10 mouse cellular contexts compared by ENCODE assay signal in genomic region chr4:117887920-117888319, GRCm38 (mm10). TPM values are rescaled to one million over a fixed set of nuclear protein-coding genes. Genes with fewer than 3 reads are reported as not detected.
DNase-seq lines count a peak whose midpoint lies in the region; ATAC-seq and TF ChIP-seq lines count a peak whose summit lies in the region.
"Had no signal": no experiment of that assay in that cellular context is flagged by ENCODE, and none has a peak within 500 bp of the region (broad histone marks: within the 10 kb centered on the region; RNA-seq: fewer than 3 reads in every experiment).

No protein-coding gene starts in this region.

- no peaks in the 10 kb centered on the region for H3K27me3 ChIP-seq in neural tube, embryonic 11.5 days (ENCODE audit: control insufficient read depth, insufficient read depth, low read length)
- H3K27me3 ChIP-seq in liver, embryonic 14.5 days (ENCODE audit: control insufficient read depth, insufficient read depth, low read length), result peaks cover 7% of the 10 kb centered on the region

- H3K27ac ChIP-seq in gastrocnemius, adult 2 months, result no peak overlapping the region; the same call in 1 of the 2 replicates
- no peak overlapping the region for H3K27ac ChIP-seq in neural tube, embryonic 11.5 days (ENCODE audit: low read depth, low read length)
- no peak overlapping the region for H3K27ac ChIP-seq in liver, embryonic 14.5 days

- peaks cover 3% of the 10 kb centered on the region; the same call in 1 of the 2 replicates for H3K36me3 ChIP-seq in neural tube, embryonic 11.5 days (ENCODE audit: control insufficient read depth, insufficient read depth, low read length)
- peaks cover 21% of the 10 kb centered on the region for H3K36me3 ChIP-seq in liver, embryonic 14.5 days (replicated peaks; ENCODE audit: control insufficient read depth, insufficient read depth, low read depth)

- 76% methylated on average over 2 of the region's 2 CpGs for WGBS in neural tube, embryonic 11.5 days
- WGBS in liver, embryonic 14.5 days (ENCODE audit: insufficient replicate concordance), result 61% methylated on average over 2 of the region's 2 CpGs

- H3K4me1 ChIP-seq in neural tube, embryonic 11.5 days (ENCODE audit: control insufficient read depth, insufficient read depth, low read length), result peaks cover 17% of the 10 kb centered on the region
- H3K4me1 ChIP-seq in liver, embryonic 14.5 days (replicated peaks; ENCODE audit: control insufficient read depth in 2 of 2, insufficient read depth in 2 of 2, low read length in 1 of 2), result peaks cover 10 to 17% of the 10 kb centered on the region in 2 experiments

- no peak for DNase-seq in gastrocnemius, adult 2 months
- DNase-seq in gastrocnemius, postnatal 10 days, result no peak
- DNase-seq in neural tube, embryonic 11.5 days (ENCODE audit: low spot score), result no peak
- no peak for DNase-seq in neural tube, embryonic 10.5 days (ENCODE audit: extremely low spot score, low spot score)
- no peak for DNase-seq in liver, embryonic 14.5 days (ENCODE audit: low read depth in 3 of 3, low spot score in 3 of 3)
- DNase-seq in embryo, embryonic 9.5 days (ENCODE audit: extremely low spot score), result no peak
- DNase-seq in cerebellum, postnatal 36 days, result no peak

- intact Hi-C loops in gastrocnemius, adult 2 months (cut with DNase I), result no loop called here

- no peak overlapping the region for H3K9ac ChIP-seq in neural tube, embryonic 11.5 days (ENCODE audit: low read length)
- peak overlapping the region; percentile 56 for H3K9ac ChIP-seq in liver, embryonic 14.5 days (replicated peaks)

- no peak for ATAC-seq in neural tube, embryonic 11.5 days (ENCODE audit: insufficient read depth, low FRiP score, low TSS enrichment)
- ATAC-seq in liver, embryonic 14.5 days (ENCODE audit: insufficient read depth), result no peak
- ATAC-seq in frontal cortex, adult (ENCODE audit: low TSS enrichment), result no peak

- peak overlapping the region; percentile 77; the same call in 1 of the 2 replicates for H3K4me2 ChIP-seq in neural tube, embryonic 11.5 days (ENCODE audit: low read depth)
- H3K4me2 ChIP-seq in liver, embryonic 14.5 days (ENCODE audit: low read depth), result peak overlapping the region; percentile 80

- TF ChIP-seq EP300 in liver, embryonic 14.5 days (IDR thresholded peaks at IDR 0.05; ENCODE audit: low read depth), result no peak

- TF ChIP-seq CTCF in gastrocnemius, adult 2 months (IDR thresholded peaks at IDR 0.05), result no peak
- no peak for TF ChIP-seq CTCF in liver, embryonic 14.5 days (IDR thresholded peaks at IDR 0.05; ENCODE audit: low read depth)

- H3K9me3 ChIP-seq in neural tube, embryonic 11.5 days (ENCODE audit: control insufficient read depth, low read length), result no peaks in the 10 kb centered on the region
- H3K9me3 ChIP-seq in liver, embryonic 14.5 days (ENCODE audit: control insufficient read depth, low read length), result no peaks in the 10 kb centered on the region

- H3K4me3 ChIP-seq in gastrocnemius, adult 2 months, result peak overlapping the region; percentile 94
- no peak overlapping the region for H3K4me3 ChIP-seq in neural tube, embryonic 11.5 days (ENCODE audit: low read depth, low read length)
- H3K4me3 ChIP-seq in liver, embryonic 14.5 days (ENCODE audit: insufficient read depth in 1 of 2, low read depth in 2 of 2, low read length in 2 of 2), result peak overlapping the region in 1 of 2 experiments; percentile 94; a peak in 2 of 4 replicates

RNA-seq across cellular contexts. Expression of gene Atp6v0b, which starts 0.8 kb away (rescaled TPM):
- 10 to 100 TPM; 81.4 to 83.9 TPM for total RNA-seq in gastrocnemius, adult 2 months (2021)
- 10 to 100 TPM; 60.6 to 74.5 TPM for total RNA-seq in gastrocnemius, postnatal 10 days (2021)
- 235 and 249 TPM in 2 replicates for polyA plus RNA-seq in neural tube, embryonic 11.5 days (2014; fragmentation: Nextera tagmentation; extraction: Ambion mirVana)
- polyA plus RNA-seq in liver, embryonic 14.5 days (2012; rRNA removed), result 118 and 122 TPM in 2 replicates
- polyA plus RNA-seq in liver, embryonic 14.5 days (2014; fragmentation: Nextera tagmentation; extraction: Ambion mirVana), result 152 and 165 TPM in 2 replicates

RNA-seq across cellular contexts. Expression of gene Dph2, which starts 3.9 kb away (rescaled TPM):
- total RNA-seq in gastrocnemius, adult 2 months (2021), result 1 to 10 TPM; 2.4 to 3.2 TPM
- 1 to 10 TPM; 3.1 to 3.3 TPM for total RNA-seq in gastrocnemius, postnatal 10 days (2021)
- 23.8 and 25.0 TPM in 2 replicates for polyA plus RNA-seq in neural tube, embryonic 11.5 days (2014; fragmentation: Nextera tagmentation; extraction: Ambion mirVana)
- polyA plus RNA-seq in liver, embryonic 14.5 days (2012; rRNA removed), result 6.8 and 6.9 TPM in 2 replicates
- 5.1 and 6.3 TPM in 2 replicates for polyA plus RNA-seq in liver, embryonic 14.5 days (2014; fragmentation: Nextera tagmentation; extraction: Ambion mirVana)

RNA-seq across cellular contexts. Expression of gene B4galt2, which starts 4.6 kb away (rescaled TPM):
- 1 to 10 TPM; 1.4 to 2.2 TPM for total RNA-seq in gastrocnemius, adult 2 months (2021)
- 10 to 100 TPM; 12.3 to 15.0 TPM for total RNA-seq in gastrocnemius, postnatal 10 days (2021)
- polyA plus RNA-seq in neural tube, embryonic 11.5 days (2014; fragmentation: Nextera tagmentation; extraction: Ambion mirVana), result 30.9 and 32.1 TPM in 2 replicates
- 2.1 and 2.4 TPM in 2 replicates for polyA plus RNA-seq in liver, embryonic 14.5 days (2012; rRNA removed)
- polyA plus RNA-seq in liver, embryonic 14.5 days (2014; fragmentation: Nextera tagmentation; extraction: Ambion mirVana), result 1.5 and 1.7 TPM in 2 replicates
- polyA plus RNA-seq: activated CD4-positive, CD25-positive, alpha-beta regulatory T cell, adult 4 months had no signal

RNA-seq across cellular contexts. Expression of gene Ccdc24, which starts 15.6 kb away (rescaled TPM):
- under 1 TPM in 1 of 2 experiments, not detected in 1; 0.08 TPM for total RNA-seq in gastrocnemius, adult 2 months (2021)
- under 1 TPM; 0.70 to 0.81 TPM for total RNA-seq in gastrocnemius, postnatal 10 days (2021)
- polyA plus RNA-seq in neural tube, embryonic 11.5 days (2014; fragmentation: Nextera tagmentation; extraction: Ambion mirVana), result 0.81 and 1.8 TPM in 2 replicates
- 0.57 and 0.77 TPM in 2 replicates for polyA plus RNA-seq in liver, embryonic 14.5 days (2012; rRNA removed)
- 0.63 and 1.7 TPM in 2 replicates for polyA plus RNA-seq in liver, embryonic 14.5 days (2014; fragmentation: Nextera tagmentation; extraction: Ambion mirVana)
- total RNA-seq: gastrocnemius, postnatal 25 days had no signal
- polyA plus RNA-seq: activated CD4-positive, CD25-positive, alpha-beta regulatory T cell, adult 4 months had no signal

RNA-seq across cellular contexts. Expression of gene Ipo13, which starts 26.9 kb away (rescaled TPM):
- total RNA-seq in gastrocnemius, adult 2 months (2021), result 100 to 1,000 TPM; 267 to 281 TPM
- total RNA-seq in gastrocnemius, postnatal 10 days (2021), result 100 to 1,000 TPM; 146 to 154 TPM
- 56.3 and 67.0 TPM in 2 replicates for polyA plus RNA-seq in neural tube, embryonic 11.5 days (2014; fragmentation: Nextera tagmentation; extraction: Ambion mirVana)
- 15.4 and 16.8 TPM in 2 replicates for polyA plus RNA-seq in liver, embryonic 14.5 days (2012; rRNA removed)
- polyA plus RNA-seq in liver, embryonic 14.5 days (2014; fragmentation: Nextera tagmentation; extraction: Ambion mirVana), result 14.9 and 18.2 TPM in 2 replicates

Comparison
In these comparisons a context has a peak if more than half of its experiments do, and no peak if none do; other contexts are left out.
1. RNA of gene B4galt2, which starts 4.6 kb away (total RNA-seq): 12.3 to 15.0 TPM in gastrocnemius, postnatal 10 days; 1.4 to 2.2 TPM in gastrocnemius, adult 2 months; every median in the first group is over 4 times any median in the second.